Mouse (Mus musculus) G1E (cell line): ENCODE measurements around the gene Ntm. TPM values are rescaled to one million over a fixed set of nuclear protein-coding genes. Genes with fewer than 3 reads are reported as not detected.

Experiments
- ATAC-seq: 2 replicates; pipeline ENCODE4 v1.8.0; 2016; ENCODE audit warnings: mild to moderate bottlenecking; ENCODE audit not compliant: insufficient number of reproducible peaks, poor library complexity, low FRiP score, severe bottlenecking; ENCODE audit errors: extremely low read depth
- DNase-seq: peaks from one replicate; pipeline ENCODE4 v3.0.0; 2012; ENCODE audit warnings: low spot score
- H3K27me3 ChIP-seq: 2 replicates; pipeline ENCODE4 v1.6.1; 2012; ENCODE audit warnings: mild to moderate bottlenecking, low read length, inconsistent platforms; ENCODE audit not compliant: insufficient read depth
- H3K36me3 ChIP-seq: replicated peaks from 2 replicates; pipeline ENCODE3; 2012; ENCODE audit warnings: mild to moderate bottlenecking, inconsistent platforms
- H3K4me1 ChIP-seq: 2 replicates; pipeline ENCODE4 v1.6.1; 2012; ENCODE audit warnings: low read depth, low read length, inconsistent platforms, mixed read lengths; ENCODE audit not compliant: insufficient read depth
- H3K4me3 ChIP-seq: 2 replicates; pipeline ENCODE4 v1.5.1; 2012; ENCODE audit warnings: low read depth, mild to moderate bottlenecking, inconsistent platforms, low read length, moderate library complexity, mixed read lengths
- H3K9me3 ChIP-seq: replicated peaks from 2 replicates; pipeline ENCODE4 v1.6.1; 2012; ENCODE audit warnings: inconsistent platforms
- CTCF ChIP-seq: IDR thresholded peaks from 2 replicates; pipeline ENCODE4 v1.5.1; 2012; ENCODE audit warnings: low read depth, low read length, inconsistent platforms, mixed read lengths
- GATA1 ChIP-seq: IDR thresholded peaks from 2 replicates; pipeline ENCODE4 v1.6.1; 2012; ENCODE audit warnings: borderline replicate concordance, low read length, inconsistent platforms, mixed read lengths
- GATA2 ChIP-seq: IDR thresholded peaks from 2 replicates; pipeline ENCODE4 v1.6.1; 2012; ENCODE audit warnings: low read depth, low read length, inconsistent platforms, borderline replicate concordance
- POLR2AphosphoS5 ChIP-seq: IDR thresholded peaks from 2 replicates; pipeline ENCODE4 v1.6.1; 2012; ENCODE audit warnings: low read depth, low read length, inconsistent platforms; ENCODE audit not compliant: insufficient replicate concordance
- TAL1 ChIP-seq: conservative IDR thresholded peaks from 2 replicates; pipeline ENCODE4 v1.6.1; 2012; ENCODE audit warnings: low read depth, low read length, inconsistent platforms, mixed read lengths
- polyA plus RNA-seq: library from polyadenylated mRNA; stranded (reverse); fragments of >175 nt; gene quantifications from 2 replicates; pipeline ENCODE4 v1.2.3, GENCODE M21; 2012
- total RNA-seq, 2 experiments: library from RNA; stranded (forward) in 1 of 2; stranded (reverse) in 1 of 2; fragments of 200-1000 nt in 1 of 2; fragments of >200 nt in 1 of 2; fragmentation: Nextera tagmentation in 1 of 2; gene quantifications; 2 replicates each; pipeline ENCODE4 v1.2.3; 2014 to 2017

Ntm gene
- total and polyA plus RNA-seq, 3 experiments: 0.11 TPM; not detected in 2

DNA sequence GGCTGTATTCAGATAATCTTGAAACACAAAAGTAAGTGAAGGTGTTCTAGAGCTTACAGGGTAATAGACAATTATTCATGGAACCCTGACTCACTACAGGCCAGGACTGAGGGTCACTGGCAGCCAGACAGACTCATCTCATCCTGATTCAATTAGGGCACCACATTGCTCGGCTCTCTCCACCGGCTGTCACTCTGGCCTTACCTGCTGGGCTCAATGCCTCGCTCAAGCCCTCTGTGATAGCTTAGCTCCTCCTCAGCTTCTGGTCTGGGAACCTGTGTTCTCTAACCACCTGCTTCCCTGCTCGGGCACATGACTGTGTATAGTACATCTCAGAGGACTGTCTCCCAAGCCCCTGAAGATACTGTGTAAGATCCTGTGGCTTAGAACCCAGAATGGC lies 139.2 kb downstream of the Ntm start:
- no peak for TF ChIP-seq TAL1
- no peak for TF ChIP-seq GATA2
- TF ChIP-seq CTCF: no peak
- TF ChIP-seq GATA1: no peak
- TF ChIP-seq POLR2AphosphoS5: no peak
- DNase-seq (no peak), ATAC-seq (no peak)
- Histone ChIP-seq H3K9me3 (peaks cover 34% of the 10 kb centered on the region), H3K27me3 (no peaks in the 10 kb centered on the region), H3K36me3 (no peaks in the 10 kb centered on the region), H3K4me1 (no peaks in the 10 kb centered on the region), H3K4me3 (no peak overlapping the region)

DNA sequence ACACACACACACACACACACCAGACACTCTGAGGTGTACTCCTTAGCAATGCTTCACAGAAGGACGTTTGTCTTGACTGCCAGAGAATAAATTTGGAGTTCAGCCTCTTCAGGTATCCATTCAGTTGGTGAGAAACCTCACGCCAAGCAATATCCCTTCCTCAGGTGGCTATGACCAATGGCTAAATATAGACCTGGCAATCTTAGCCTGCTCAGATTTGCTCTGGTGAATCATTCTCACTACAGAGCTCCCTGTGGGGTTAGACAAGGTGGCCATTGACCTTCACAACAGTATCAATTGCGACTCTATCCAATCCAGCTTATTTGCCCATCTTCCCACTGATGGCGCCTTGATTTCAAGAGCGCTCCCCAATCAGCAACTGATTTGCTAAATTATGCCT lies 150.3 kb downstream of the Ntm start:
- Histone ChIP-seq H3K4me3 (no peak overlapping the region), H3K27me3 (no peaks in the 10 kb centered on the region), H3K9me3 (0 out of 2 replicates have a peak, but pooled peaks cover 8% of the 10 kb centered on the region), H3K36me3 (no peaks in the 10 kb centered on the region), H3K4me1 (no peaks in the 10 kb centered on the region)
- ATAC-seq: no peak
- no peak for TF ChIP-seq POLR2AphosphoS5
- TF ChIP-seq CTCF: no peak
- TF ChIP-seq TAL1: no peak
- TF ChIP-seq GATA1: no peak
- no peak for TF ChIP-seq GATA2
- no peak for DNase-seq

DNA sequence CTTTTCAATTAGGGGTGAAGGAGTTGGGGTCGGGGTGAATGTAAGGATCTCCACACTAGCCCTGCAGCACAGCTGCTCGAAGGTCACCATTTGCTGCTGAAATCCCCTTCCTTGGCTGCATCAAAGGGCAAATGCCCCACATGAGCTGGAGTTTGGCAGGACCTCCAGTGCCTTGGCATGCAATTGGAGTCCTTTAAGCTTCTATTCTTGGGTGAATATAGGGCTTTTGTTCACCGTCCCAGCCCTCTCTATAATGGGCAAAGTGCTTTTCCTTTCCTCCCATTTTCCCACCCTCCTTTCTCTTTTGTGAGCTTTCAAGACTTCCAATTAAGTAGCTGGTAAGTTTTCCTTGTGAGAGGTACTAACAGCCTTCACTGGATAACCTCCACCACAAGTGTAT lies 156.2 kb downstream of the Ntm start:
- Histone ChIP-seq H3K9me3 (peaks cover 23% of the 10 kb centered on the region; the same call in 1 of the 2 replicates), H3K4me1 (no peaks in the 10 kb centered on the region), H3K27me3 (no peaks in the 10 kb centered on the region), H3K4me3 (no peak overlapping the region), H3K36me3 (no peaks in the 10 kb centered on the region)
- TF ChIP-seq TAL1: no peak
- TF ChIP-seq CTCF: no peak
- TF ChIP-seq GATA2: no peak
- TF ChIP-seq POLR2AphosphoS5: no peak
- DNase-seq: no peak
- no peak for ATAC-seq

DNA sequence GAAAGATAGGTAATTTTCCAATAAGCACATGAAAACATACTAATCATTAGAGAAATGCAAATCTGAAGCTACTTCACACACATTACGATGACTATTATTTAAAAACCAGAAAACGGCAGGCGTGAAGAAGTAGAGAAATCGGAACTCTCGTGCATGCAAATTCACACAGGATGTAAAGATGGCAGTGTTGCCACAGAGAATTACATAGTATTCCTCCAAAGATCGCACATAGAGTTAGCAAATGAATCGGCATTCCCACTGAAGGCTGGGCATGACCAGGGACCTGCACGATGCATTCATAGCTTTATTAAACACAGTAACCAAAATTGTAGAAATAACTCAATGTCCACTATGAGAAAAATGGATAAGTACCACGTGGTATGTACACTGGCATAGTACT lies 158.5 kb downstream of the Ntm start:
- TF ChIP-seq CTCF: no peak
- TF ChIP-seq GATA1: no peak
- TF ChIP-seq GATA2: no peak
- TF ChIP-seq POLR2AphosphoS5: no peak
- TF ChIP-seq TAL1: no peak
- Histone ChIP-seq H3K4me1 (no peaks in the 10 kb centered on the region), H3K4me3 (no peak overlapping the region), H3K36me3 (no peaks in the 10 kb centered on the region), H3K9me3 (peaks cover 25% of the 10 kb centered on the region), H3K27me3 (no peaks in the 10 kb centered on the region)
- ATAC-seq (no peak), DNase-seq (no peak)

DNA sequence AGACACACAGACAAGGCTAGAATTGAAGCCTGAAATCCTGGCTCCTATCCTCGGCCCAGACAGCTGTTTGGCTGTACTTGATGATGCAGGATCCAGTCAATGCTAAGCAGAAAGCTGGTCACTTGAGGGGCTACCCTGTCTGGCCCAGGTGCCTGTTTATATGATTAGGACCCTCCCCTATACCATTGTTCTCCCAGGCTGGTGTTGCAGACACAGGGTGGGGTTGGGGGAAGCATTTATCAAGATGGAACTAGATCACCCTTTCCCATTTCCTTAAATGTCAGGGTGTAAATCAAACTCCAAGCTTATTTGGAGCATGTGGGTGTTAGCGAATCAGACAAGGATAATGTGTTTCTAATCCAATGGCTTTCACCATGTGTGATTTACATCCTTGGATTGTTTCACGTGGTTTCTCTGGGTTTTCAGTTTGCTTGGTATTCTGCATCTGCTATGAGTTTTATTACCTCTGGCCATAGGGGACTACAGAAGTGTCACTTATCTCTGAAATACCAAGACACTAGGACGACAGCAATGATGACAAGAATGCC lies 159.1 kb downstream of the Ntm start:
- Histone ChIP-seq H3K36me3 (no peaks in the 10 kb centered on the region), H3K4me3 (no peak overlapping the region), H3K4me1 (no peaks in the 10 kb centered on the region), H3K27me3 (no peaks in the 10 kb centered on the region), H3K9me3 (peaks cover 28% of the 10 kb centered on the region)
- ATAC-seq (no peak), DNase-seq (no peak)
- no peak for TF ChIP-seq GATA2
- TF ChIP-seq CTCF: no peak
- no peak for TF ChIP-seq POLR2AphosphoS5
- TF ChIP-seq TAL1: no peak
- TF ChIP-seq GATA1: no peak

DNA sequence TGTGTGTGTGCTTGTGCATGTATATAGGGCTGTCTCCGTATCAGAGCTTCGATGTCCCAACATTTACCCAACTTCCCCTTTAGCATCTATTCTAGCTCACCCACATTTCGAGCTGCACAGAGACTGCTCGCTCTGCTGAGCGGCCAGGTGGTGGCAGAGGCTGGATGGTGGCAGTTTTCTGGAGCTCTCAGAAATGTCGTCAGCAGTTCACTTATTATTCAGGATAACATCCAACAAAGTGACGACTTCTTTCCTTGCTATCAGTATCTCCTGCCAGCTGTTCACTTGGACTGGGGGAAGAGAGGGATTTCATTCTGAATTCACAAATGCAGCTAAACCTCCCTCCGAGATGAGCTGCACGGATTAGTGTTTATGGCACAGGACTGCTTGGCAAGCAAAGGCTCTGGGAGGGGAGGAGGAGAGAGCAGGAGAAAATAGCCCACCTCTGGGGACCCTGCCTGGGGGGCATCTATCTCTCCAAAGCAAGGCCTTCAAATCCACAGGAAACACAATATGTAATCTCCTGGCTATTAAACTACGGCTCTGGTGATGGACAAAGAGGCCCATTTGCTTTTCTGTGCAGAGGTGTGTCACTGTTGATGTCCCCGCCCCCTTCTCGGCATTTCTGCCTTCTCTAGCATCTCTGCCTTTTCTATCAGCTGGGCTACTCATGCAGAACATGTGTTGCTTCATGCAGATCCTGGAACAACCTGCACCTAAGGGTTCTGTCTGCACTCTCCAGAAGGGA lies 159.8 kb downstream of the Ntm start:
- Histone ChIP-seq H3K36me3 (no peaks in the 10 kb centered on the region), H3K4me3 (no peak overlapping the region), H3K9me3 (peaks cover 27% of the 10 kb centered on the region), H3K27me3 (no peaks in the 10 kb centered on the region), H3K4me1 (no peaks in the 10 kb centered on the region)
- DNase-seq: no peak
- ATAC-seq: no peak
- no peak for TF ChIP-seq POLR2AphosphoS5
- TF ChIP-seq CTCF: no peak
- no peak for TF ChIP-seq TAL1
- TF ChIP-seq GATA1: no peak
- no peak for TF ChIP-seq GATA2
